Mouse (Mus musculus): ENCODE data around the gene Fut2. TPM values are rescaled to one million over a fixed set of nuclear protein-coding genes. Genes with fewer than 3 reads are reported as not detected.

The Fut2 gene
- polyA plus RNA-seq, 1 experiment: 0.01 TPM

DNA sequence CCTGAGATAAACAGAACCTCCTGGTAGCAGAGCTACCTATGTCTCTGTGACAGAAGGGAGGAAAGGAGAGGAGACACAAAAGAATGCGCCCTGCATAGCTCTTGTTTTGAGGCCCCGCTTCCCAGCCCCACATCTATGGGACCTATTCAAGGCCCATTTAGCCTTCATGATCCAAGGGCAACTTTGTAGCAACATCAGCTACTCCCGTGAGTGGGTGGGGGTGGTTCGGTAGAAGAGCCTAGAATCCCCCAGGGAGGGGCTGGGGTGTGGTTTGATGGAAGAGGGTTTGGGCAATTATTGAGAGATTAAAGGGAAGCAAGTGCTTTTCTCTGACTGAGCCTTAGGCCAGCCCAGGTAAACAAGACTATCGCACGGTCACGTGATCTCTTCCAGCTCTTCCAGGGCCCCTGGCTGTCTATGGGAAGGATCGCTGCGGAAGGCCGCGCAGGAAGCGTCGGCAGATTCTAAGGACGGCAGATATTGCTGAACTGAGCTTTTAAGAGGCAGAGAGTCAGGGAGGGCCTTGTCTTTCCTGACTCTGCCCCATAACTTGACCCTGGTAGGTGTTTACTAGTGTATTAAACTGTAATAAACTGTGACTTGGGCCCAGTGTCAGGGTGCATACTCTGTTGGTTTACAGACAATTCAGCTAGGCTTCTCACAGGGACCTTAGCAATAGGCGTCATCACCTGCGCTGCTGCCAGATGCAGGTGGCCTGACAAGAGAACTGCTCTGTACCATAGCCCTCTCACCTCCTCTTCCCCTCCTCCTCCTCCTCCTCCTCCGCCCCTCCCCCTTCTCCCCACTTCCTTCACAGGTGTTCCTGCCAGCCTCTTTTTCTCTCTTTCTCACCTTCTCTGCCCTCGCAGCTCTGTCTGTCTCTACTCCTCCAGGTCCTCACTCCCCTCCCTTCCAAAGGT is 67.0 kb downstream of the Fut2 start:
- Histone ChIP-seq H3K79me3 (ENCODE audit: low read depth) (no peaks in the 10 kb centered on the region), H3K36me3 (ENCODE audit: control insufficient read depth, insufficient read depth) (no peaks in the 10 kb centered on the region), H3ac (ENCODE audit: control insufficient read depth, insufficient read length, low read depth) (no peak overlapping the region), H3K79me2 (ENCODE audit: control insufficient read depth, insufficient read depth) (no peaks in the 10 kb centered on the region), H3K27me3 (ENCODE audit: control insufficient read depth, insufficient read depth, insufficient read length) (no peaks in the 10 kb centered on the region), H3K4me3 (ENCODE audit: insufficient read depth, poor library complexity, severe bottlenecking) (no peak overlapping the region)
- no peak for TF ChIP-seq MYOD1 (IDR thresholded peaks at IDR 0.05; ENCODE audit: control insufficient read depth, insufficient read length, low read depth)
- TF ChIP-seq CEBPB (IDR thresholded peaks at IDR 0.05; ENCODE audit: low read depth): no peak
- TF ChIP-seq CTCF (IDR thresholded peaks at IDR 0.05; ENCODE audit: control insufficient read depth, insufficient read depth, insufficient read length): no peak
- no peak for TF ChIP-seq MYOG (IDR thresholded peaks at IDR 0.05; ENCODE audit: control insufficient read depth, extremely low read depth, insufficient read length)
- TF ChIP-seq MAX (IDR thresholded peaks at IDR 0.05): no peak
- no peak for TF ChIP-seq FOSL1 (IDR thresholded peaks at IDR 0.05; ENCODE audit: insufficient read depth, low read length, poor library complexity, severe bottlenecking)
- TF ChIP-seq USF1 (IDR thresholded peaks at IDR 0.05; ENCODE audit: low read depth): no peak

Other genes starting within 250 kb of the Fut2 start
- gene Lhb, start 245.6 kb downstream of the Fut2 start, polyA plus RNA-seq (2012; fragmentation: generic; extraction: Trizol): not detected
- gene Gys1, start 231.6 kb downstream of the Fut2 start, polyA plus RNA-seq (2012; fragmentation: generic; extraction: Trizol): 25.2 TPM
- 179 TPM for gene Ruvbl2, start 228.3 kb downstream of the Fut2 start, polyA plus RNA-seq (2012; fragmentation: generic; extraction: Trizol)
- gene Ftl1, start 206.5 kb downstream of the Fut2 start, polyA plus RNA-seq (2012; fragmentation: generic; extraction: Trizol): 14,288 TPM
- 642 TPM for gene Bax, start 199.5 kb downstream of the Fut2 start, polyA plus RNA-seq (2012; fragmentation: generic; extraction: Trizol)
- gene Tulp2, start 184.5 kb downstream of the Fut2 start, polyA plus RNA-seq (2012; fragmentation: generic; extraction: Trizol): not detected
- gene Gm45808, start 179.6 kb downstream of the Fut2 start, polyA plus RNA-seq (2012; fragmentation: generic; extraction: Trizol): not detected
- 0.07 TPM for gene Dhdh, start 177.6 kb downstream of the Fut2 start, polyA plus RNA-seq (2012; fragmentation: generic; extraction: Trizol)
- 115 TPM for gene Nucb1, start 156.0 kb downstream of the Fut2 start, polyA plus RNA-seq (2012; fragmentation: generic; extraction: Trizol)
- 32.5 TPM for gene Ppp1r15a, start 140.1 kb downstream of the Fut2 start, polyA plus RNA-seq (2012; fragmentation: generic; extraction: Trizol)
- gene Plekha4, start 140.1 kb downstream of the Fut2 start, polyA plus RNA-seq (2012; fragmentation: generic; extraction: Trizol): 0.89 TPM
- 1.7 TPM for gene Hsd17b14, start 111.5 kb downstream of the Fut2 start, polyA plus RNA-seq (2012; fragmentation: generic; extraction: Trizol)
- 26.5 TPM for gene Bcat2, start 96.2 kb downstream of the Fut2 start, polyA plus RNA-seq (2012; fragmentation: generic; extraction: Trizol)
- 0.97 TPM for gene Fgf21, start 50.9 kb downstream of the Fut2 start, polyA plus RNA-seq (2012; fragmentation: generic; extraction: Trizol)
- 0.04 TPM for gene Fut1, start 49.1 kb downstream of the Fut2 start, polyA plus RNA-seq (2012; fragmentation: generic; extraction: Trizol)
- not detected for gene Izumo1, start 44.6 kb downstream of the Fut2 start, polyA plus RNA-seq (2012; fragmentation: generic; extraction: Trizol)
- not detected for gene Rasip1, start 38.9 kb downstream of the Fut2 start, polyA plus RNA-seq (2012; fragmentation: generic; extraction: Trizol)
- gene Mamstr, start 26.4 kb downstream of the Fut2 start, polyA plus RNA-seq (2012; fragmentation: generic; extraction: Trizol): 0.48 TPM
- 0.04 TPM for gene Ntn5, start 17.6 kb upstream of the Fut2 start, polyA plus RNA-seq (2012; fragmentation: generic; extraction: Trizol)
- 0.18 TPM for gene Sec1, start 28.0 kb upstream of the Fut2 start, polyA plus RNA-seq (2012; fragmentation: generic; extraction: Trizol)
- 0.44 TPM for gene Car11, start 33.4 kb upstream of the Fut2 start, polyA plus RNA-seq (2012; fragmentation: generic; extraction: Trizol)
- 5.6 TPM for gene Dbp, start 38.7 kb upstream of the Fut2 start, polyA plus RNA-seq (2012; fragmentation: generic; extraction: Trizol)
- 4,453 TPM for gene Rpl18, start 49.1 kb upstream of the Fut2 start, polyA plus RNA-seq (2012; fragmentation: generic; extraction: Trizol)
- gene Sphk2, start 51.6 kb upstream of the Fut2 start, polyA plus RNA-seq (2012; fragmentation: generic; extraction: Trizol): 16.9 TPM
- 0.48 TPM for gene Fam83e, start 54.8 kb upstream of the Fut2 start, polyA plus RNA-seq (2012; fragmentation: generic; extraction: Trizol)
- 0.33 TPM for gene Spaca4, start 59.4 kb upstream of the Fut2 start, polyA plus RNA-seq (2012; fragmentation: generic; extraction: Trizol)
- 0.27 TPM for gene Lmtk3, start 117.3 kb upstream of the Fut2 start, polyA plus RNA-seq (2012; fragmentation: generic; extraction: Trizol)
- 0.13 TPM for gene Sult2b1, start 118.3 kb upstream of the Fut2 start, polyA plus RNA-seq (2012; fragmentation: generic; extraction: Trizol)
- gene Cyth2, start 148.2 kb upstream of the Fut2 start, polyA plus RNA-seq (2012; fragmentation: generic; extraction: Trizol): 175 TPM
- gene Kcnj14, start 158.4 kb upstream of the Fut2 start, polyA plus RNA-seq (2012; fragmentation: generic; extraction: Trizol): 0.22 TPM
- gene Grwd1, start 164.6 kb upstream of the Fut2 start, polyA plus RNA-seq (2012; fragmentation: generic; extraction: Trizol): 110 TPM
- gene Kdelr1, start 206.4 kb upstream of the Fut2 start, polyA plus RNA-seq (2012; fragmentation: generic; extraction: Trizol): 122 TPM
- gene Grin2d, start 212.0 kb upstream of the Fut2 start, polyA plus RNA-seq (2012; fragmentation: generic; extraction: Trizol): 1.1 TPM
- gene Syngr4, start 230.3 kb upstream of the Fut2 start, polyA plus RNA-seq (2012; fragmentation: generic; extraction: Trizol): 0.15 TPM
- 21.9 TPM for gene Tmem143, start 230.5 kb upstream of the Fut2 start, polyA plus RNA-seq (2012; fragmentation: generic; extraction: Trizol)

Measured in C2C12 (cell line).